Mouse (Mus musculus) bone marrow macrophage, adult 2 months (primary cell): ENCODE measurements around the gene Rnaseh1. TPM values are rescaled to one million over a fixed set of nuclear protein-coding genes. Genes with fewer than 3 reads are reported as not detected.

ENCODE experiments used
- H3K27ac ChIP-seq: 2 replicates; pipeline ENCODE4 v1.5.1; 2012; ENCODE audit warnings: low read depth, low read length; ENCODE audit not compliant: insufficient read depth
- H3K4me1 ChIP-seq: 2 replicates; pipeline ENCODE4 v1.6.1; 2012; ENCODE audit warnings: low read length; ENCODE audit not compliant: control insufficient read depth, insufficient read depth
- H3K4me3 ChIP-seq: 2 replicates; pipeline ENCODE4 v1.5.1; 2012; ENCODE audit warnings: mild to moderate bottlenecking, low read length, moderate library complexity; ENCODE audit not compliant: insufficient read depth
- CTCF ChIP-seq: IDR thresholded peaks from 2 replicates; pipeline ENCODE4 v1.5.1; 2012; ENCODE audit warnings: low read depth, mild to moderate bottlenecking, low read length, moderate library complexity
- POLR2A ChIP-seq: IDR thresholded peaks from 2 replicates; pipeline ENCODE4 v1.6.1; 2012; ENCODE audit warnings: mild to moderate bottlenecking, low read depth, low read length, borderline replicate concordance
- polyA plus RNA-seq: library from polyadenylated mRNA; stranded (reverse); fragments of >200 nt; gene quantifications from 2 replicates; pipeline ENCODE4 v1.2.4, GENCODE M21; 2012; ENCODE audit not compliant: missing spikeins, insufficient read depth, insufficient read length

The Rnaseh1 gene
- polyA plus RNA-seq, 1 experiment, result 16.0 TPM

- no peaks in the 10 kb centered on the region for H3K4me1 ChIP-seq
- no peak for TF ChIP-seq CTCF
- no peak for TF ChIP-seq POLR2A
- no peak overlapping the region for H3K27ac ChIP-seq
- H3K4me3 ChIP-seq, result no peak overlapping the region
Measured at GRCm38 (mm10) chr12:28690730-28691129, 41.3 kb downstream of the Rnaseh1 start.

GRCm38 (mm10) chr12:28693738-28694137 lies 44.3 kb downstream of the Rnaseh1 start:
- Histone ChIP-seq H3K27ac (no peak overlapping the region), H3K4me1 (no peaks in the 10 kb centered on the region), H3K4me3 (no peak overlapping the region)
- TF ChIP-seq POLR2A, result no peak
- no peak for TF ChIP-seq CTCF

GRCm38 (mm10) chr12:28694231-28694630 lies 44.8 kb downstream of the Rnaseh1 start:
- no peaks in the 10 kb centered on the region for H3K4me1 ChIP-seq
- H3K27ac ChIP-seq, result no peak overlapping the region
- no peak overlapping the region for H3K4me3 ChIP-seq
- TF ChIP-seq POLR2A, result no peak
- no peak for TF ChIP-seq CTCF

- Histone ChIP-seq H3K4me3 (no peak overlapping the region), H3K27ac (no peak overlapping the region), H3K4me1 (no peaks in the 10 kb centered on the region)
- TF ChIP-seq CTCF (no peak), POLR2A (no peak)
Measured at GRCm38 (mm10) chr12:28694776-28695175, 45.4 kb downstream of the Rnaseh1 start.

GRCm38 (mm10) chr12:28697821-28698595 lies 48.6 kb downstream of the Rnaseh1 start:
- Histone ChIP-seq H3K4me1 (no peaks in the 10 kb centered on the region), H3K4me3 (no peak overlapping the region), H3K27ac (no peak overlapping the region)
- TF ChIP-seq CTCF, result no peak

GRCm38 (mm10) chr12:28699086-28699485 lies 49.7 kb downstream of the Rnaseh1 start:
- no peaks in the 10 kb centered on the region for H3K4me1 ChIP-seq
- H3K4me3 ChIP-seq, result no peak overlapping the region
- no peak overlapping the region for H3K27ac ChIP-seq
- no peak for TF ChIP-seq POLR2A
- TF ChIP-seq CTCF, result no peak

GRCm38 (mm10) chr12:28699656-28700055 lies 50.3 kb downstream of the Rnaseh1 start:
- H3K4me1 ChIP-seq, result no peaks in the 10 kb centered on the region
- H3K4me3 ChIP-seq, result no peak overlapping the region
- no peak overlapping the region for H3K27ac ChIP-seq
- TF ChIP-seq POLR2A, result no peak
- TF ChIP-seq CTCF, result peak; percentile 84

- no peak for TF ChIP-seq CTCF
- Histone ChIP-seq H3K4me1 (no peaks in the 10 kb centered on the region), H3K4me3 (no peak overlapping the region), H3K27ac (no peak overlapping the region)
Measured at GRCm38 (mm10) chr12:28700101-28700511, 50.7 kb downstream of the Rnaseh1 start.

- Histone ChIP-seq H3K4me3 (no peak overlapping the region), H3K27ac (no peak overlapping the region), H3K4me1 (no peaks in the 10 kb centered on the region)
- no peak for TF ChIP-seq POLR2A
- TF ChIP-seq CTCF, result no peak
Measured at GRCm38 (mm10) chr12:28700561-28701025, 51.2 kb downstream of the Rnaseh1 start.

- H3K4me3 ChIP-seq, result no peak overlapping the region
- H3K4me1 ChIP-seq, result no peaks in the 10 kb centered on the region
- no peak overlapping the region for H3K27ac ChIP-seq
- TF ChIP-seq CTCF, result no peak
- TF ChIP-seq POLR2A, result no peak
Measured at GRCm38 (mm10) chr12:28701302-28701701, 51.9 kb downstream of the Rnaseh1 start.

GRCm38 (mm10) chr12:28704381-28704780 lies 55.0 kb downstream of the Rnaseh1 start:
- Histone ChIP-seq H3K4me1 (no peaks in the 10 kb centered on the region), H3K4me3 (no peak overlapping the region), H3K27ac (no peak overlapping the region)
- TF ChIP-seq POLR2A, result no peak
- TF ChIP-seq CTCF, result no peak

- H3K4me3 ChIP-seq, result no peak overlapping the region
- TF ChIP-seq POLR2A (no peak), CTCF (no peak)
- no peaks in the 10 kb centered on the region for H3K4me1 ChIP-seq
- H3K27ac ChIP-seq, result no peak overlapping the region
Measured at GRCm38 (mm10) chr12:28705204-28705603, 55.8 kb downstream of the Rnaseh1 start.
